Mouse (Mus musculus) inflammation-experienced regulatory T-cells, adult 6 months (primary cell): ENCODE measurements at regions not wholly inside any gene's neighbourhood (a gene's known extent, or its start where the extent isn't known, plus 50 kb on each side); places are given as distances from the start of the nearest gene placed in this dataset.

Experiments
- ATAC-seq: one replicate; pipeline ENCODE4 v1.8.0; 2017

DNA sequence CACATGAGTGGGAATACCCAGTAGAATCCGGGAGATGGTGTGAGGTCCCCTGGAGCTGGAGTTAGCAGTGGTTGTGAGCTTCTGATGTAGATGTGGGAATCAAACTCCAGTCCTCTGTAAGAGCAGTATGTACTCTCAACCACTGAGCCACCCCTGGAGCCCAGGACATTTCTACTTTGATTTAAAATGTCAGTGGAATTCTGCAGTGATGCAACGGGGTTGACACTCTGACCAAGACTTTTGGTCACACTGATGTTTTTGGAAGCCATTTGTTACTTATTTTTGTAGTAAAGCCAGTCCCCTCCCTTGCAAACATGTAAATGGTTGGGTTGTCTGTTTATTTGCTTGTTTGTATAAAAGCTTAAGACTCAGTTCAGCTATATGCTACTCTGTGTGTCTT lies 53.6 kb upstream of the Bcl6 start:
- no peak for ATAC-seq

GRCm38 (mm10) chr16:24041403-24041802 lies 52.8 kb upstream of the Bcl6 start:
- ATAC-seq, result no peak

GRCm38 (mm10) chr16:24039765-24040164 lies 51.1 kb upstream of the Bcl6 start:
- no peak for ATAC-seq
